Mouse (Mus musculus) heart, embryonic 15.5 days (tissue): Measurements from ENCODE around the gene Psmb8. TPM values are rescaled to one million over a fixed set of nuclear protein-coding genes. Genes with fewer than 3 reads are reported as not detected.

ENCODE experiments used
- polyA plus RNA-seq: library from polyadenylated mRNA; unstranded; fragments of >200 nt; fragmentation: Nextera tagmentation; extraction: Ambion mirVana; gene quantifications from 2 replicates; pipeline ENCODE4 v1.2.1, GENCODE M21; 2015

Psmb8 gene
- polyA plus RNA-seq, 1 experiment from 2014 or later: 6.3 TPM

Other genes with a start within 250 kb of the Psmb8 start
- gene B3galt4, start 246.2 kb upstream of the Psmb8 start, polyA plus RNA-seq: 5.1 and 6.5 TPM in 2 replicates
- gene Vps52, start 241.9 kb upstream of the Psmb8 start, polyA plus RNA-seq: 35.5 and 44.7 TPM in 2 replicates
- gene Rps18, start 241.7 kb upstream of the Psmb8 start, polyA plus RNA-seq: 847 and 935 TPM in 2 replicates
- gene H2-K1, start 197.4 kb upstream of the Psmb8 start, polyA plus RNA-seq: 37.4 and 80.9 TPM in 2 replicates
- gene Ring1, start 173.0 kb upstream of the Psmb8 start, polyA plus RNA-seq: 15.8 and 20.8 TPM in 2 replicates
- gene H2-Ke6, start 169.7 kb upstream of the Psmb8 start, polyA plus RNA-seq: 47.4 and 56.2 TPM in 2 replicates
- gene Slc39a7, start 166.0 kb upstream of the Psmb8 start, polyA plus RNA-seq: 97.8 and 133 TPM in 2 replicates
- gene Rxrb, start 165.9 kb upstream of the Psmb8 start, polyA plus RNA-seq: 26.8 and 38.5 TPM in 2 replicates
- 1.3 and 4.6 TPM in 2 replicates for gene Col11a2, start 158.3 kb upstream of the Psmb8 start, polyA plus RNA-seq
- 0.29 and 0.94 TPM in 2 replicates for gene H2-Oa, start 105.4 kb upstream of the Psmb8 start, polyA plus RNA-seq
- gene H2-DMa, start 78.2 kb upstream of the Psmb8 start, polyA plus RNA-seq: 6.0 and 13.6 TPM in 2 replicates
- 59.0 and 77.7 TPM in 2 replicates for gene Brd2, start 75.1 kb upstream of the Psmb8 start, polyA plus RNA-seq
- 0.69 and 2.5 TPM in 2 replicates for gene H2-DMb2, start 54.4 kb upstream of the Psmb8 start, polyA plus RNA-seq
- gene H2-DMb1, start 44.6 kb upstream of the Psmb8 start, polyA plus RNA-seq: 0.34 and 3.2 TPM in 2 replicates
- gene Tap1, start 10.2 kb upstream of the Psmb8 start, polyA plus RNA-seq: 2.4 and 8.0 TPM in 2 replicates
- 3.1 and 22.4 TPM in 2 replicates for gene Psmb9, start 10.0 kb upstream of the Psmb8 start, polyA plus RNA-seq
- gene Tap2, start 5.8 kb downstream of the Psmb8 start, polyA plus RNA-seq: 5.3 and 13.7 TPM in 2 replicates
- 0.14 and 0.30 TPM in 2 replicates for gene H2-Ob, start 41.2 kb downstream of the Psmb8 start, polyA plus RNA-seq
- 16.2 and 120 TPM in 2 replicates for gene H2-Ab1, start 60.0 kb downstream of the Psmb8 start, polyA plus RNA-seq
- gene H2-Aa, start 90.1 kb downstream of the Psmb8 start, polyA plus RNA-seq: 5.9 and 42.6 TPM in 2 replicates
- gene H2-Eb1, start 108.1 kb downstream of the Psmb8 start, polyA plus RNA-seq: 5.6 and 28.9 TPM in 2 replicates
- gene H2-Eb2, start 127.9 kb downstream of the Psmb8 start, polyA plus RNA-seq: 0.11 TPM in 1 of 2 replicates, not detected in the other
- gene Btnl2, start 157.1 kb downstream of the Psmb8 start, polyA plus RNA-seq: 0.09 TPM in 1 of 2 replicates, not detected in the other
- gene Btnl1, start 179.4 kb downstream of the Psmb8 start, polyA plus RNA-seq: not detected in 2 replicates
- 0.20 TPM in 1 of 2 replicates, not detected in the other for gene BC051142, start 201.1 kb downstream of the Psmb8 start, polyA plus RNA-seq